Mouse (Mus musculus): ENCODE results near the gene Crebzf.

DNA sequence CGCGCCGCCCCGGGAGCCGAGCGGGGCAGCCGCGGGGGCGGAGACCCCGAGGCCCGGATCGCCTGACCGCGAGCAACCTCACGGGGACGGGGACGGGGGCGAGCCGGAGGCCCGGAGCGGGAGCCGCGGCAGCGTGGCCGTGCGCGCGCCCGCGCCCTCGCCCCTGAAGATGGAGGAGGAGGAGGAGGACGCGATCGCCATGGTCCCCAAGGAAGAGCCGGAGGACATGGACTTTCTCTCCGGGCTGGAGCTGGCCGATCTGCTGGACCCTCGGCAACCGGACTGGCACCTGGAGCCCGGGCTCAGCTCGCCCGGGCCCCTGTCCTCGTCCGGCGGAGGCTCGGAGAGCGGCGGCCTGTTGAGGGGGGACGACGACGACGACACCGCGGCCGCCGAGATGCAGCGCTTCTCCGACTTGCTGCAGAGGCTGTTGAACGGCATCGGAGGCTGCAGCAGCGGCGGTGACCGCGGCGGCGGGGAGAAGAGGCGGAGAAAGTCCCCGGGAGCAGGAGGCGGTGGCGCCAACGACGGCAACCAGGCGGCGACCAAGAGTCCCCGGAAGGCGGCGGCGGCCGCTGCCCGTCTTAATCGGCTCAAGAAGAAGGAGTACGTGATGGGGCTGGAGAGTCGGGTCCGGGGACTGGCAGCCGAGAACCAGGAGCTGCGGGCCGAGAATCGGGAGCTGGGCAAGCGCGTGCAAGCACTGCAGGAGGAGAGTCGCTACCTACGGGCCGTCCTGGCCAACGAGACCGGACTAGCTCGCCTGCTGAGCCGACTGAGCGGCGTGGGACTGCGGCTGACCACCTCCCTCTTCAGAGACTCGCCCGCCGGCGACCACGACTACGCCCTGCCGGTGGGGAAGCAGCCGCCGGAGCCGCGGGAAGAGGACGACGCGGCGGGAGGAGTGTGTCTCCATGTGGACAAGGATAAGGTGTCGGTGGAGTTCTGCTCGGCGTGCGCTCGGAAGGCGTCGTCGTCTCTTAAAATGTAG is 867 bp downstream of the Crebzf start:
- no peak for TF ChIP-seq ZC3H11A (IDR thresholded peaks at IDR 0.05; ENCODE audit: low read depth, low read length)
- TF ChIP-seq MAX (IDR thresholded peaks at IDR 0.05; ENCODE audit: low read length): no peak
- TF ChIP-seq USF1 (IDR thresholded peaks at IDR 0.05; ENCODE audit: low read depth, low read length): no peak
- TF ChIP-seq ZKSCAN1 (IDR thresholded peaks at IDR 0.05; ENCODE audit: borderline replicate concordance, low read depth, low read length): no peak
- TF ChIP-seq CTCF (conservative IDR thresholded peaks at IDR 0.05 in 1 of 2, IDR thresholded peaks at IDR 0.05 in 1 of 2; ENCODE audit: low read depth in 2 of 2, low read length in 2 of 2): no peak
- no peak for TF ChIP-seq EP300 (IDR thresholded peaks at IDR 0.05; ENCODE audit: low read length)
- no peak for TF ChIP-seq ZMIZ1 (IDR thresholded peaks at IDR 0.05; ENCODE audit: low read depth, low read length)
- no peak for TF ChIP-seq NRF1 (IDR thresholded peaks at IDR 0.05; ENCODE audit: low read depth, low read length)
